Mouse (Mus musculus) retina, postnatal 7 days (tissue): ENCODE measurements at regions not wholly inside any gene's neighbourhood (a gene's known extent, or its start where the extent isn't known, plus 50 kb on each side); places are given as distances from the start of the nearest gene placed in this dataset.

Experiments
- DNase-seq: peaks from one replicate; pipeline ENCODE4 v3.0.0-alpha.2; 2012; ENCODE audit warnings: low read depth, low spot score

DNA sequence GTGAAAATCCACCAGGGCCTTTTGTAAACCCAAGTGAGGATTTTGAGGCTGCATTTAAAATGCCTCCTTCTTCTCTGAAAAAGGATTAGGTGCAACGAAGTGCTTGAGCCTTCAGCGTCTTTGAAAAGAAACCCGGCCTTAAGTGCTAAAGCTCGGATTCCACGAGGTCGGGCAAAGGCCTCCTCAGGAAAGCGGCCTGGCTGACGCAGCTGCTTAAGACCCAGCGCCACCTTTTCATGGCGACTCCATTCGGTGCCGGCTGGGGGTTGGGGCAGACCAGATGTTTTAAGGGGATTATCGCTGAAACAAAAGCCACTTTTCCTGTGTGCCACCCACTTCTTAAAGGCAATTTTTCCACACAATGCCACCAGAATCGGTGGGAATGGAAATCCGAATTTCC, 61.6 kb upstream of the 4932438H23Rik start:
- DNase-seq: no peak

DNA sequence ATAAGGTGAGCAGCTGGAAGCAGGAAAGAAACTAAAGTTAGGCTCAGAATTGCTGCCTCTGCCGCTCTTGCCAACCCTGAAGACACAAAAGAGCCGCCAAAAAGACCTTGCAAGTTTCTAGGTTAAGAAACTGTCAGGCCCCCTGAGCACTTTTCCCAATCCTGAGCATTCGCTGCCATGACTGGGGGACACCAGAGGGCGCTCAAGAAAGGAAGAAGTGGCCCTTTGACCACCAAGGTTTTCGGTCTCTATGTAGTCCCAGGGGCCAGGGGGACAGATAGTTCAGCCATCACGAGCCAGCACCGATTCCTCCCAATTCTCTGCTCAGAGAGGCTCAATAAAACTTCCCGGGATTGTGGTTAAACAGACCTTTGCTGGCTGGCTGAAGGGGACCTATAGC, 64.6 kb upstream of the Olig2 start:
- DNase-seq: no peak

DNA sequence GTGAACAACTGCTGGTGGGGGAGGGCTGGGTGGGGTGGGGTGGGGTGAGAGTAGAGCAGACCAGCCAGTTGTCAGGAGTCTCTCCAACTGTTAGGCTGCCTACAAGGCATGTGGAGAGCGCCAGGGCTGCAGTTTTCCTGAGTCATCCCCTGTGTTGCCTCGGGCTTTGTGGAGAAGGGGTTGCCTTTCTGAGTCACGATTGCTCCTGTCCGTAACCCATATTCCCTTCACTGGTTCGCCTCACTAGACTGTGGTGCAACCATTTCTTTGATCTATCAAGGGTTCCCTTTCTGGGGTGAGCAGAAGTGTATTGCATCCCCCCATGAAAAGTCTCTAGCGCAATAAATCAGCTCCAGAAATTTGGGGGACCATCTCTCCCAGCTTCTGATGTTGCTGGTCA, 63.6 kb upstream of the Olig2 start:
- no peak for DNase-seq

DNA sequence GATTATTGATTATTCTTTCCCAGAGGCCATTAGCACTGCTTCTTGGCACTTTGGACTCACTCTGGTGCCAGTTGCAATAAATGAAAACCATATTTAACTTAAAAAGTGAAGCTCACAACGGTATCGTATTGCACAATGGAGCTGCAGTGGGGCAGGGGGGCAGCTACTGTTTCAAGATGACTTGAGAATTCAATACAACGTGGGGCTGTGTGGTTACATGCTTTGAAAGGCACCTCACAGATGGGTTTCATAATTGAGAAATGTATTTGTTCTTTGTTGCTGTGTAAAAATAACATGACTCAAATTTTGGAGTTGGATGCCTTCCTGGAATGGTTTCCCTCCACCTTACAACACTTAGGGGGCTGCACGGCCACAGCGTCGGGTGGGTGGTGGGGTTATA, 62.9 kb upstream of the Olig2 start:
- DNase-seq: no peak

DNA sequence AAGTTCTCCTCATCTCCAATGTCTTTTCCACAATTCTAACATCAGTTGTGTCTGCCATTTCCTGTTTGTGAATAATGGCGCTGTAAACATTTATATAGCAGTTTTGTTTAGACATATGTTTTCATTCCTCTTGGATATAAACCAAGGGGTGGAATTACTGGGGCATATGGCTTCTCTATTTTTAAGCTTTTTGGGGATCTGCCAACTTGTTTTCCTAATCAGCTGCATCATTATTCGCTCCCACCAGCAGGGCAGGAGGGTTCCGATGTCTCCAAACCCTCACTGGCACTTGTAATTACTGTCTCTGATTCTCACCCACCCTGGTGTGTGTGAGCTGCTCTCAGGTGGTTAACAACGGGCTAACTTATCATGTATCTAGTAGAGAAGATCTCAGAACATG, 59.4 kb upstream of the Olig2 start:
- DNase-seq: no peak

DNA sequence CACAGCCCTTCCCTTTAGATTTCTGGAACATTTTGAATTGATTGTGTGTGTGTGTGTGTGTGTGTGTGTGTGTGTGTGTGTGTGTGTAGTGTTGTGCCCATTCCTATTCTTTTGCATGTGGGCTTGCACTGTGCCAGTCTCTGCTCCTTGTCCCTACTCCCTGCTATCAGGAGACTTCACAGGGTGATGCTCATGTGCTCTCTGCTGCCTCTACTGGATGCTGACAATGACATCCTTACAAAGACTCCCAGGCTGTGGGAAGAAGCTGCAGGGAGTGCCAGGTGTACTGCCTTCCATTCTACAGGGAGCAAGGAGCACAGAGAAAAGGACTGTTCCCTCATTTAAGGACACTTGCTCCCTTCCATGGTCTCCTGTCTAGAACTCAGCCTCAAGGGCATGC, 58.4 kb upstream of the Olig2 start:
- peak; percentile 40 for DNase-seq

DNA sequence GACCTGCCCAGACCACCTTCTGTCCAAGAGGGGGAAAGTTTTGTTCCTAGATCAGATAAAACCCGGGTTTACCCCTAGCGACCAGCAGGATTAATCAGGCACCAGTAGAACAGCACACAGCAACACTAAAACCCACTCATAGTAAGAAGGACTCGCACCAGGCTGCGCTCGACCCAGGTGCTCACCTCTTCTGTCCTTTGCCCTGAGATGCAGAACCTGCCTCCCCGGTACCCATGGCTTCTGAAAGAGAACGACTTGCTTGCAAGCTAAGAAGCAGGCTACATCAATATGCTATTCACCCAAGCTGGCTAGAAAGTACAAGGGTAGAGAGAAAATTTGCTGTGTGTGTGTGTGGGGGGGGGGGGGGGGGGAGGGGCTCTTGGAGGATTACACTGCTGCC, 56.9 kb upstream of the Olig2 start:
- DNase-seq: no peak

DNA sequence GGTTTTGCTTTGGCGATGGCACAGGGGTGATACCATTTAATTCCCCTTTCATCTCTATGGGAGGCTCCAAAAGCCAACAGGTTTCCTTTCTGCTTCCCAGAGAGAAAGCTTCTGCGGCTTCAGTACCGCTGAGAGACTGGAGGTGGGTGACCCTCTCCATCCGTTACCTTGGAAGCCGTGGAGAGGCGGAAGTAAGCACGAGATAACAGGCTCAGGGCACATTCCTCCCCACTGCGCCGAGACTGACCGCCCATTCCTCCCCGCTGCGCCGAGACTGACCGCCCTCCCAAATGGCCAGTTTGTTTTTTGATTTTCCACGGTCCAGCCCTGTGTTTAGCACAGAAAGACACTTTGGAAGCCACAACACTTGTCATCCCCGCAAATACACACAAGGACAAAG, 55.4 kb upstream of the Olig2 start:
- no peak for DNase-seq

DNA sequence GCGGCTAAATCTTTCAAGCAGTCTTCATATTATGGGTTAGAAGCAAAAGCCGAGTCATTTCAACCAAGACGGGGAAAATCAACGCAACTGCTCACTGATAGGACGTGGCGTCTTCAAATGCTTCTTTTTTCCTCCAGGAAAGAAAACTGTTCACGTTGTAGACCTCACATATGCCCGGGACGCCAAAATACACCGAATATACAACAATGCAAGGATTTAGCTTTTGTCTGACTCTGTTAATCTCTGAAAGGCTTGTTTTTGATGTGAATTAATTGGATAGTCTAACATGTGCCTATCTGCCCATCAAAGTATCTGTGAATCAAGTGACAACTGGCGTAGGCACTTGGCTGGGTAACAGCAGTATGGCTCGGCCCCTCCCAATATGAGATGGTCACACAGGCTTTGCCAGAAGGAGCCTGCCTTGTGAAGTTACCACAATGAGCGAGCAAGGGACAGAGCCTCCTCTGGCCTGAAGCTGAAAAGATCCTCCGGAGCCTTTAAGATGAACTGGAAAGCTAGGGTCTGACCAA, 53.3 kb upstream of the Olig2 start:
- DNase-seq: no peak

DNA sequence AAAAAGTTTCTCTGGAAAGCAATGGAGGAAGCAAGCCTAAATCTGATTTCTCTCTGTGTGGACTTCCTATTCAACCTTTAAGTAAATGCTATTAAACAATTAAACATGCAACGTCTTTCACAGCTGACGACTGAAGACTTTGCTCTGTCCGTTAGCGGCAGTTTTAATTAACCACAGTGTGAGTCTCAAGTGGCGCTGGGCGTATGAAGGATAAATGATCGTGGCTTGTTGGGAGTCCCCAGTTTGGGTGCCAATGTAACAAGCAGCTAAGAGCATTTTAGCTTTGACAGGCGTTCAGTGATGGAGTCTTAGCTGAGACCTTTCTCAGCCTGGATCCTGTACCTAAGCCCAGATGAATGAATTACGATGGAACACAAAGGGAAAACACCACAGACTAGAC, 52.7 kb upstream of the Olig2 start:
- DNase-seq: no peak

DNA sequence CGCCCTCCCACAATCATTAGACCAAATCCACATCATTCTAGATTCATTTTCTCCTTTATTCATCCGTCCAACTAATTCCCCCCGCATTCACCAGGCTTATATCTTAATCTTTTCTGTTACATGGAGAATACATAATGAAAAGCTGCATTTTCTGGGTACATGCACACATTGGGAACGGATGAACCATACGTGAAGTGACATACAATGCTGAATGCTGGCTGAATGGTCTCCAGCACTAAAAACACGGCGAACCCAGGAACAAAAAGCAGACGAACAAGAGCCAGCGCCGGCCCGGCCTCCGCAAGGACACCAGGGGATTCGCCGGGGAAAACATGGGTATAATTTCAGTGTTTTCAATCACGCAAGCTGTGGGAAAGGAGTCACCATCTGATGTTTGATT, 52.0 kb upstream of the Olig2 start:
- no peak for DNase-seq

DNA sequence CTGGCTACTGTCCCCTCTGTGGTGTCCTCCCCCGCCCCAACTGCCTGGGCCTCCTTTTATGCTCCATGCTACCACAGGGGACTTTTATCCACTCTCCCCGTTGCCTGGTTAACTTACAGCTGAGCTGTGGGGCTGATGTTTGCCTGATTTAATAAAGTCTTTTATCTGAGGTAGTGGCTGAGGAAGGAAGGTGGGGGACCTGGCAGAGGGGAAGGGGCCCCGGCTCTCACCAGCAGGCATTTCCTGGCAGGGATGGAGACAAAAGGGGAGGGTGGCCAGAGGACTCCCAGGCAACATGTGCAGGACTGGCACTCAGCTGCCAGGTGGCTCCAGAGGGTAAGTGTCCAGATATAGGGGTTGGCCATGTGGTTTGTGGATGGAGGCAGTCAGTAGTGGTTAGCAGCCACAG, 51.4 kb upstream of the Olig2 start:
- no peak for DNase-seq

DNA sequence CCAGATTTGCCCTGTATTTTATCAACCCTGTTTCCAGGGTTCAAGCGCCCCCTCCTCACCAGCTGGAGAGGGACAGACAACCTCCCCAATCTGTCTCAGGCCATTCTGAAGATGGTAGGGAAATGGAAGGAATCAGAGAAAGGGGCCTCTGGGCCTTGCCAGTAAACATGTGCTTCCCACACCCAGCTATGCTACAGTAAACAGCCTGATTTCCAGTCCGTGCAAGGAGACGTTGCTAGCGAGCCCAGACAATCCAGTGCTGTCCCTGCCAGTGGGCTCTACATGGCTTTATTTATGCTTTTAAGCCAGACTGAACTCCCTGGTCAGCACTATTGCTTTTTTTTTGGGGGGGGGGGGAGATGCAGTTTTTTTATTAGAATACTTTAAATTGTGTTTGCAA, 50.9 kb upstream of the Olig2 start:
- no peak for DNase-seq
